Mouse (Mus musculus): ENCODE measurements around the gene Car10. TPM values are rescaled to one million over a fixed set of nuclear protein-coding genes. Genes with fewer than 3 reads are reported as not detected.

Car10 gene
- 0.55 TPM in 1 of 2 replicates, not detected in the other for polyA plus RNA-seq (2011; ENCODE audit: insufficient read depth, insufficient read length, low replicate concordance, missing spikeins)

DNA sequence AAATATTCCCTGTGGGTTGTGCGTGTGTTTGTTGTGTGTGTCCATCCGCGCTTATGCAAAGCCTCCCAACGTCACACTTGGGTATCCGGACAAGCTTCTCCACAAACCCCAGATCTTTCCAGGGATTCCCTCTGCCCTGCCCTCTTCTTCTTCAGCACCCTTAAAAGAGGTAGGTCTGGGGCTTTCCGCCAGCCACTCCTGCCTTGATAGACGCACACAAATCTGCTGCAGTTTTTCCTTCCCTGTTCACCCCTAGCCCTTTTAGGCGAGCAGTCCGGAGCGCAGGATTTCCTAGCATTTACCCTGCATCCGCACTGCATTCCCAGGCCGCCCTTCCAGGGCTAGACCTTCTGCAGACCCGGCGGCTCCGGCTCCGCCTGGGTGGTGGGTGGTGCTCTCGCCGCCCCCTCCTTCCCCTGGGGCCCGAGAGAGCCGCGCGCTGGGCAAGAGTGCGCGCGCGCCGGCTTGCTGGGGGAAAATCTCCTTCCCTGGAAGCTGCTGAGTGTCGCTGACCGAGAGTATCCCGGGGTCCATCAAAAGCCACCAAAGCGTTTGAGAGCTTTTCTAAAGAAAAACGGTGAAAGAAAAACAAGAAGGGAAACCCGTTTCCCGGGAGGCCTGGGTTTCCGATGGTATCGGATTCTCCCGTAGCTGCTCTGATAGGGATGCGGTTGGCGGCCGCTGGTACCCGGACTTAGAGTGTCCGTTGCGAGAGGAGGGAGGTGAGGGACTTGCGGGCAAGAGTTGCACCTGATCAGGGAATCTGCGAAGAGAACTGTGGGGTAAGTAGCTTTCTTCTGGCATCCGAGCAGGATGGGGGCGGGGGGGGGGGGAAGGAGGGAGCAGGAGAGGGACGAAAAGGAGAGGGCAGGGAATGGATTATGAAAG is at the start of gene Car10:
Gene Car10 (plus strand): TSS at position 88 of the 888 bp plus-strand sequence.
- WGBS: 3% methylated on average over 48 of the region's 48 CpGs
- no peak for TF ChIP-seq POLR2A (IDR thresholded peaks at IDR 0.05; ENCODE audit: borderline replicate concordance, control insufficient read depth, low read depth, low read length)
- TF ChIP-seq CTCF (IDR thresholded peaks at IDR 0.05; ENCODE audit: control insufficient read depth, insufficient read depth, low read length): no peak
- Histone ChIP-seq H3K4me1 (ENCODE audit: control insufficient read depth, insufficient read depth, low read length) (no peaks in the 10 kb centered on the region), H3K4me3 (replicated peaks; ENCODE audit: control insufficient read depth, low read depth, low read length) (no peak within 1 kb of the TSS), H3K27ac (ENCODE audit: control insufficient read depth, insufficient read depth, low read depth, low read length, poor library complexity) (no peak within 1 kb of the TSS; the same call in 1 of the 2 replicates)

DNA sequence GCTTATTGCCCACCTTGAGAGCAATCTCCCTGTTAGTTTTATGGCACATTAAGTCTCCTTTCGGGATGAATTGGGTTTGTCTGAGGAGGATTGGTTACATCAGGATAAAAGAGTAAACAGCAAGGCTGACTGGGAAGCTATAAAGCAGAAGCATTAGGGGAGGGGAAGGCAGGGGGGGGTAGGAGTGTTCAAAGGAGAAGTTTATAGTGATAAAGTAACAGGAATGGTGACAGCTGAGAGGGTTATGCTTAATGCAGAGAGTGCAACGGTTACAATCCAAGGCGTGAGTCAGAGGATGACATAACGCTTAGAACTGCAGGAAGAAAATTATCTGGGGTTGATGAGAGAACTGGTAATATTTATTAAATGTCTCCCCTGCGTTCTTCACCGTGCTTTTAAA is 32.8 kb upstream of the Car10 start:
- no peak overlapping the region for H3K27ac ChIP-seq (ENCODE audit: control insufficient read depth, insufficient read depth, low read depth, low read length, poor library complexity)
- no peaks in the 10 kb centered on the region for H3K4me1 ChIP-seq (ENCODE audit: control insufficient read depth, insufficient read depth, low read length)
- 46% methylated on average over 6 of the region's 6 CpGs for WGBS
- TF ChIP-seq CTCF (IDR thresholded peaks at IDR 0.05; ENCODE audit: control insufficient read depth, insufficient read depth, low read length): no peak
- no peak for TF ChIP-seq POLR2A (IDR thresholded peaks at IDR 0.05; ENCODE audit: borderline replicate concordance, control insufficient read depth, low read depth, low read length)
- H3K4me3 ChIP-seq (replicated peaks; ENCODE audit: control insufficient read depth, low read depth, low read length): no peak overlapping the region

DNA sequence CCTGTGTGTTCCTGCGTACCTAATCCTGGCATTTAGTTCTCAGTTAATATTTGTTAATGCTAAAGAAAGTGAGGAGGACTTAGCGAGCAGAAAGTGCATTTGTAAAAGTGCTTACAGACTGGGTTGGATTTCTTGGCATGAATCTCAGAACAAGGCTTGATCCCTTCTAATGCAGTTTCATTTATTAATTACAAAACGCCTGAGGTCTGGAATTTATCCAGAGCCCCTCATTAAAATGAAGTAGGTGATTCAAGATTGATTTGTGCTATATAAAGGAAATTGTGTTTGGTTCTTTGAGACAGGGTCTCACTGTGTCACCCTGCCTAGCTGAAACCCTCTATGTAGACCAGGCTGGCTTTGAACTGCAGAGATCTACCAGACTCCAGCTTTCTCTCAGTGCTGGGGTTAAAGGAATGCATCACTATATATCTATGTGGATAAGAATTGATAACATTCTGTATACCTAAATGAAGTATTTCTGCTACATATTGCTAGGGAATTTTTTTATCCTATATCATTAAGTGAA is 32.1 kb upstream of the Car10 start:
- Histone ChIP-seq H3K27ac (ENCODE audit: control insufficient read depth, insufficient read depth, low read depth, low read length, poor library complexity) (no peak overlapping the region), H3K4me3 (replicated peaks; ENCODE audit: control insufficient read depth, low read depth, low read length) (no peak overlapping the region), H3K4me1 (ENCODE audit: control insufficient read depth, insufficient read depth, low read length) (no peaks in the 10 kb centered on the region)
- no peak for TF ChIP-seq POLR2A (IDR thresholded peaks at IDR 0.05; ENCODE audit: borderline replicate concordance, control insufficient read depth, low read depth, low read length)
- TF ChIP-seq CTCF (IDR thresholded peaks at IDR 0.05; ENCODE audit: control insufficient read depth, insufficient read depth, low read length): no peak
- WGBS: 72% methylated on average over 3 of the region's 3 CpGs

DNA sequence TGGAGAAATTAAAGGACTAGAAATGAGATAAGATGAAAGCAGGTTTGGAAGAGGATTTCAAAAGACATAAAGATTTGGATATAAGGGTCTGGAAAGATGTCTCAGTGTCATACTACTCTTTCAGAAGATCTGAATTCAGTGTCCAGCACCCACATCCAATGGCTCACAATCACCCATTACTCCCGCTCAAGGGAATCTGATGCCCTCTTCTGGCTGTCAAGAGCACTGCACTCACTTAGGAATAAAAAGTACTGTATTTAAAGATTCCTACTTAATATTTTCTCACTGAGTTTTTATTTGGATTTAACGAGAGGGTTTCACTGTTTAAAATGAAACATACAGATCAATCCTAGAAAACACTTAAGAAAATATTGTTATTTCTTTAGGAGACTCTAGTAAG is 2.2 kb upstream of the Car10 start:
- no peaks in the 10 kb centered on the region for H3K4me1 ChIP-seq (ENCODE audit: control insufficient read depth, insufficient read depth, low read length)
- no peak overlapping the region for H3K27ac ChIP-seq (ENCODE audit: control insufficient read depth, insufficient read depth, low read depth, low read length, poor library complexity)
- TF ChIP-seq POLR2A (IDR thresholded peaks at IDR 0.05; ENCODE audit: borderline replicate concordance, control insufficient read depth, low read depth, low read length) (no peak), CTCF (IDR thresholded peaks at IDR 0.05; ENCODE audit: control insufficient read depth, insufficient read depth, low read length) (no peak)
- 13% methylated on average over 2 of the region's 2 CpGs for WGBS
- H3K4me3 ChIP-seq (replicated peaks; ENCODE audit: control insufficient read depth, low read depth, low read length): no peak overlapping the region

DNA sequence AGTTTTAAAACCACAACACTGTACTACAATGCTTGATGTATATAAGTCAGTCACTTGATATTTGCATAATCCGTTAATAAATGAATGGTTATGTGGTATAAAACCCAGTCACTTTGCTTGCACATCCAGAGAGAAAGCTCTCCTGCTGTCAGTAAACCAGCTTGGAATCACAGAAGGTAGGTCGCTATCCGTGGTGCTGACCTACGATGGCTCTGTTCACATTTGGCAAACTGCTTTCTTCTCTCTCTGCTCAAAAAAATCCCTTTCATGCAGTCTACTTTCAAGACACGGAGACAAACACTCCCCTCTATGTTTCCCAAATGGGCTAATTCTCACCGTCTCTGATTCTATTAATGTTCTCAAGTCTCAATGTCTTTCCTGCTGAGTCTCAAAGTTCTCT is 827 bp upstream of the Car10 start:
- no peak for TF ChIP-seq POLR2A (IDR thresholded peaks at IDR 0.05; ENCODE audit: borderline replicate concordance, control insufficient read depth, low read depth, low read length)
- no peak for TF ChIP-seq CTCF (IDR thresholded peaks at IDR 0.05; ENCODE audit: control insufficient read depth, insufficient read depth, low read length)

DNA sequence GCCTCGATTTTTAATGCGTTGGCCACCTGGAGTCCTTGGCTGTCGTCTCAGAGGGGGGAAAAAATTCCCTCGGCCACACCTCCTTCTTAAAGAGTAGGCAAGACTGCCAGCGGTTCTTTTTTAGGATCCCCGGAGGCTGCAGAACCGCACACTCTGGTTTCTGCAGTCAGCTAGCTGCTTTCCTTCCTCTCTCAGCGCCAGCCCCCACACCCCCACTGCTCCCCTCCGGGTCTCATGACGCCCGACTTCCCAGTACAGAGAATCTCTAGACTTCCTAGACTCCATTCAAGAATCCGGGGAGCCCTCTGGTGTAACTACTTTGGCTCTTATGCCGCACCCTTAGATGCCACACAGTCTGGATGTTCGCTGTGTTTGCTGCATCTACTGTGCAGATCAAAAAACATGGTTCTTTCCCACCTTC is 387 bp upstream of the Car10 start:
- WGBS: 6% methylated on average over 14 of the region's 14 CpGs
- Histone ChIP-seq H3K4me1 (ENCODE audit: control insufficient read depth, insufficient read depth, low read length) (no peaks in the 10 kb centered on the region), H3K27ac (ENCODE audit: control insufficient read depth, insufficient read depth, low read depth, low read length, poor library complexity) (no peak overlapping the region), H3K4me3 (replicated peaks; ENCODE audit: control insufficient read depth, low read depth, low read length) (no peak overlapping the region)
- no peak for TF ChIP-seq CTCF (IDR thresholded peaks at IDR 0.05; ENCODE audit: control insufficient read depth, insufficient read depth, low read length)
- no peak for TF ChIP-seq POLR2A (IDR thresholded peaks at IDR 0.05; ENCODE audit: borderline replicate concordance, control insufficient read depth, low read depth, low read length)

More for the DNA sequence above, 827 bp upstream of the Car10 start:
- 2% methylated on average over 6 of the region's 6 CpGs for WGBS
- Histone ChIP-seq H3K27ac (ENCODE audit: control insufficient read depth, insufficient read depth, low read depth, low read length, poor library complexity) (no peak overlapping the region), H3K4me1 (ENCODE audit: control insufficient read depth, insufficient read depth, low read length) (no peaks in the 10 kb centered on the region), H3K4me3 (replicated peaks; ENCODE audit: control insufficient read depth, low read depth, low read length) (no peak overlapping the region)

DNA sequence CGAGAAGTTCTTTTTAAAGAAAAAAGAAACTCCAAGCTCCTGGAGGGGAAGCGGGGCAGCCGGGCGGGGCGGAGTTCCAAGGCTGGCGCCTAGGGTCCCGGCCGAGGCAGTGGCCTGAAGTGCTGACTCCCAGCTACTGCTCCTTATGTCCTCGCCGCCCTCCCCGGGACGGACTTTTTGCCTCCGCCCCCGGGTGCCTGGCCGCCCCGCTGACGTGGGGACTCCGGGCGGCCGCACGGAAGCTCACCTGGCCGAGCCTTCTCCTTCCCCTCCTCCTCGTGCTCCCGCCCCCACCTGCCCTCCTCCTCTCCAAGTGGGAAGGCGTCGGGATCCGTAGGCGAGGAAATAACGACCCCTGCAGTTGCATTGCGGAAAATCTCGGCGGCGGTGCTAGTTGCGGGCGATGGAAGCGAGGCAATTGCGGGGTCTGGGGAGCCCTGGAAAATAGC is 1.1 kb downstream of the Car10 start:
- TF ChIP-seq CTCF (IDR thresholded peaks at IDR 0.05; ENCODE audit: control insufficient read depth, insufficient read depth, low read length) (no peak), POLR2A (IDR thresholded peaks at IDR 0.05; ENCODE audit: borderline replicate concordance, control insufficient read depth, low read depth, low read length) (no peak)
- no peaks in the 10 kb centered on the region for H3K4me1 ChIP-seq (ENCODE audit: control insufficient read depth, insufficient read depth, low read length)
- WGBS: 3% methylated on average over 37 of the region's 37 CpGs
- H3K27ac ChIP-seq (ENCODE audit: control insufficient read depth, insufficient read depth, low read depth, low read length, poor library complexity): no peak overlapping the region
- H3K4me3 ChIP-seq (replicated peaks; ENCODE audit: control insufficient read depth, low read depth, low read length): no peak overlapping the region

Data from bone marrow, adult 2 months (tissue).